Mouse (Mus musculus) heart, embryonic 14.5 days (tissue): ENCODE measurements around the gene Tns1. TPM values are rescaled to one million over a fixed set of nuclear protein-coding genes. Genes with fewer than 3 reads are reported as not detected.

Experiments
- ATAC-seq: fragments of 200-750 bp; cut with Nextera tagmentation; 2 replicates; pipeline ENCODE4 v1.8.0; 2017; ENCODE audit warnings: low read depth, moderate TSS enrichment; ENCODE audit not compliant: insufficient number of reproducible peaks, insufficient read depth, low FRiP score
- H3K27ac ChIP-seq, 2 experiments: fragments of 200-500 bp in 1 of 2; fragments of 300-500 bp in 1 of 2; sonication (generic) in 1 of 2; replicated peaks in 1 of 2; 2 replicates each; pipeline ENCODE4 v1.5.1; 2012 to 2014; ENCODE audit warnings: low read depth in 2 of 2, low read length in 2 of 2, control low read depth in 1 of 2, mild to moderate bottlenecking in 1 of 2, mixed read lengths in 1 of 2; ENCODE audit not compliant: control insufficient read depth in 1 of 2, insufficient read depth in 1 of 2
- H3K27me3 ChIP-seq: fragments of 300-500 bp; sonication (generic); 2 replicates; pipeline ENCODE4 v1.6.1; 2014; ENCODE audit warnings: mild to moderate bottlenecking, low read length, control low read depth; ENCODE audit not compliant: control insufficient read depth, insufficient read depth
- H3K36me3 ChIP-seq: fragments of 300-500 bp; sonication (generic); 2 replicates; pipeline ENCODE4 v1.6.1; 2014; ENCODE audit warnings: mild to moderate bottlenecking, control low read depth, low read length, mixed read lengths; ENCODE audit not compliant: control insufficient read depth, insufficient read depth
- H3K4me1 ChIP-seq, 2 experiments: fragments of 200-500 bp in 1 of 2; fragments of 300-500 bp in 1 of 2; sonication (generic) in 1 of 2; 2 replicates each; pipeline ENCODE4 v1.6.1; 2012 to 2014; ENCODE audit warnings: low read length in 2 of 2, control low read depth in 1 of 2, mixed read lengths in 1 of 2; ENCODE audit not compliant: control insufficient read depth in 2 of 2, insufficient read depth in 2 of 2
- H3K4me2 ChIP-seq: fragments of 300-500 bp; sonication (generic); 2 replicates; pipeline ENCODE4 v1.6.1; 2014; ENCODE audit warnings: mild to moderate bottlenecking, low read length
- H3K4me3 ChIP-seq, 2 experiments: fragments of 200-500 bp in 1 of 2; fragments of 300-500 bp in 1 of 2; sonication (generic) in 1 of 2; 2 replicates each; pipeline ENCODE4 v1.5.1; 2012 to 2014; ENCODE audit warnings: low read length in 2 of 2, mild to moderate bottlenecking in 2 of 2, control low read depth in 1 of 2, low read depth in 1 of 2, moderate library complexity in 1 of 2; ENCODE audit not compliant: control insufficient read depth in 1 of 2, insufficient read depth in 1 of 2
- H3K9ac ChIP-seq: fragments of 300-500 bp; sonication (generic); 2 replicates; pipeline ENCODE4 v1.6.1; 2014; ENCODE audit warnings: mild to moderate bottlenecking, low read length
- H3K9me3 ChIP-seq: fragments of 300-500 bp; sonication (generic); 2 replicates; pipeline ENCODE4 v1.6.1; 2016; ENCODE audit warnings: low read length, control low read depth; ENCODE audit not compliant: control insufficient read depth
- WGBS: fragments of 180-500 bp; shearing (Covaris S2); extraction: QIAGEN DNeasy Blood & Tissue Kit; methylation state at CpG from one replicate; pipeline ENCODE4 v1.1.7; 2014; 5-methylcytosine and 5-hydroxymethylcytosine counted together
- polyA plus RNA-seq: library from polyadenylated mRNA; unstranded; fragments of >200 nt; fragmentation: Nextera tagmentation; extraction: Ambion mirVana; gene quantifications from 2 replicates; pipeline ENCODE4 v1.2.1, GENCODE M21; 2014

The Tns1 gene
- polyA plus RNA-seq, 1 experiment from 2014 or later, result 125 TPM

DNA sequence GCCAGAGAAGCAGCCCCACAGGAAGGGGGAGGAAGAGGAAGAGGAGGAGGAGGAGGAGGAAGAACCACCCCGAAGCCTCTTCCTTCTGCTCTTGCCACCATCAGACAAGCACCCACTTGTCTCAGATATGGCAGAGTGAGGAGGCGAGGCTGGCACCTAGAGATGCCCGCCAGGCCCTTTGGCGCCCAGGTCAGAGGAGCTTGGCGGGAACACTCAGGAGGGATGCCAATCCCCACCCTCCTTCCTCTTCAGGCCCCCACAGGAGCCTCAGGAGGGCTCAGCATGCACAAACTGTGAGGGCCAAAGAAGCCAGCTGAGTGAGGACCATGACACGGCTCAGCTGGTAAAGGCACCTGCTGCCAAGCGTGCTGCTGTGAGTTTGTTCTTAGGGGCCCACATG lies 3.1 kb downstream of the Tns1 start:
- Histone ChIP-seq H3K9me3 (no peaks in the 10 kb centered on the region), H3K27me3 (no peaks in the 10 kb centered on the region), H3K36me3 (no peaks in the 10 kb centered on the region), H3K4me3 (no peak overlapping the region), H3K27ac (no peak overlapping the region), H3K4me1 (peaks cover 19 to 26% of the 10 kb centered on the region in 2 experiments), H3K9ac (no peak overlapping the region), H3K4me2 (no peak overlapping the region)
- 84% methylated on average over 7 of the region's 7 CpGs for WGBS
- ATAC-seq, result no peak

DNA sequence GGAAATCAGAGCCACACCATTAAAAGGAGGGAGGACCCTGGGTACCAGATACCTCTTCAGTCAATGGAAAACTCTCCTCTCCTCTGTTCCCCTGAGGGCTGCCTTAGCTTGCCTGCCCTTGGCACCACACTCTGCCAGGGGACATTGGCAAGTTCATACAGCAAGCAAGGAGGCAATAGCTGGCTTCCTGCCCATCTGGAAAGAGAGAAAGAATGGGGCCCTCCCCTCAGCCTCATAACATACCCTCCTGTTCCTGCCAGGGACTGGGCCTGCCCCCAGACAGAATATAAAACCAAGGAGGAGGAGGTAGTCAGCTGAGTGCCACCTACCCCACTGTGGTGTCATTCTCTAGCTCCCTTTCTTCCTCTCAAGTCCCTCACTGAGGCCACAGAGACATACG lies 5.1 kb downstream of the Tns1 start:
- H3K4me2 ChIP-seq, result no peak overlapping the region
- H3K27ac ChIP-seq, result no peak overlapping the region
- H3K9ac ChIP-seq, result no peak overlapping the region
- no peaks in the 10 kb centered on the region for H3K9me3 ChIP-seq
- peaks cover 19 to 26% of the 10 kb centered on the region in 2 experiments for H3K4me1 ChIP-seq
- no peaks in the 10 kb centered on the region for H3K36me3 ChIP-seq
- 88% methylated on average over 1 of the region's 1 CpGs for WGBS
- H3K4me3 ChIP-seq, result no peak overlapping the region
- no peaks in the 10 kb centered on the region for H3K27me3 ChIP-seq
- ATAC-seq, result no peak

DNA sequence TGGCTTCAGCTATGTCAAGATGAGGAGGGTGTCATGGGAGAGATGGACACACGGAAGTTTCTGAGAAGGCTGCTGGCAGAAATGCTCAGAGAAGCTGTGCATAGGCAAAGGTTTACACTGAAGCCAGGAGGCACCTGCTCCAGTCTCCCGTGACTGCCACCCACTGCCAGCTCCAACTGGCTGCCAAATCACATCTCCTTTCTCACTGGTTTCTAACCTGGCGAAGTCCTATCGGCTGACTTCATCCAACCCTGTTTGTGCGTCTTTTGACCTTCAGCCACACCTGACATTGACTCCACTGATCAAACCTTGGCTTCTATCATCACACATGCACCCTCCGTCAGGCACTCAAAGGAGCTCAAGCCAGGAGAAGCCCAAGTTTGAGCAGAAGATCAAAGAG lies 6.4 kb downstream of the Tns1 start:
- Histone ChIP-seq H3K4me3 (no peak overlapping the region), H3K4me2 (no peak overlapping the region), H3K27me3 (no peaks in the 10 kb centered on the region), H3K27ac (no peak overlapping the region), H3K9ac (no peak overlapping the region), H3K4me1 (peaks cover 23 to 25% of the 10 kb centered on the region in 2 experiments), H3K36me3 (no peaks in the 10 kb centered on the region), H3K9me3 (no peaks in the 10 kb centered on the region)
- no peak for ATAC-seq
- 84% methylated on average over 6 of the region's 6 CpGs for WGBS

DNA sequence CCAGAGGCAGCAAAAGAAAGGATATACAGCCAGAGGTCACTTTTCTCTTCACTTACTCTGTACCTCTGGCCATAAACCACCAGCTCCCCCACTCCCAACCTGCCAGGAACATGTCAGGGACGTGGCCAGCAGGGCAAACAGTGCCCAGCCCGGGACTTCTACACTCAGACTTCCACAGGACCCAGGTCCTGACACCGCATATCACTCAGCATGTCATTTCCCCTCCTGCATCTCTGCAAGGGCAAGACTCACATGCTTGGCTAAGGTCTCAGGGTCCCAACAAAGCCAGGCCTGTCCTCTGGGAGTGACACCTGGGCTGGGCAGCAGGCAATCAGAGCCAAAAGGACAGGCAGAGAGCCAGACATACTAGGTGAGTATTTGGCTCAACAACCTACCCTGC lies 11.2 kb downstream of the Tns1 start:
- Histone ChIP-seq H3K9ac (0 out of 2 replicates have a peak overlapping the region, but pooled peaks have one; percentile 14), H3K27me3 (no peaks in the 10 kb centered on the region), H3K36me3 (no peaks in the 10 kb centered on the region), H3K9me3 (no peaks in the 10 kb centered on the region), H3K4me1 (peaks cover 16 to 19% of the 10 kb centered on the region in 2 experiments), H3K4me3 (no peak overlapping the region), H3K27ac (0 out of 4 replicates have a peak overlapping the region, but pooled peaks of 1 of the 2 experiments have one; percentile 6), H3K4me2 (no peak overlapping the region)
- WGBS, result 59% methylated on average over 3 of the region's 3 CpGs
- no peak for ATAC-seq

DNA sequence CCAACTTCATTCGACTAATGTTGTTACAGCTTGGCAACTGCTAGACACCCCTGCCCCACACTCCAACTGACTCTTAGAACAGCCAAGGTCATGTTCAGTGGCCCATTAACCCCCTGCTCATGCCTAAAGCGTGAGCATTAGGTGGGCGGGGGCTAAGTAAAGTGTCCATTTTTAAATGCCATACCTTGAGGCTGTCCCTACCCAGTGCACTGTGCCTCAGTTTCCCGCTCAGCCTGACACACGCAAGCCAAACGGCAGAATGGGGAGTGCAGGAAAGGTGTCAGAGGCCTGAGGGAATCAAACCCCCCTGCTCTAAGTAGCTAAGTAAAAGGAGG lies 12.6 kb downstream of the Tns1 start:
- peak overlapping the region; percentile 39; the same call in 1 of the 2 replicates for H3K9ac ChIP-seq
- ATAC-seq, result no peak
- 56% methylated on average over 6 of the region's 6 CpGs for WGBS

DNA sequence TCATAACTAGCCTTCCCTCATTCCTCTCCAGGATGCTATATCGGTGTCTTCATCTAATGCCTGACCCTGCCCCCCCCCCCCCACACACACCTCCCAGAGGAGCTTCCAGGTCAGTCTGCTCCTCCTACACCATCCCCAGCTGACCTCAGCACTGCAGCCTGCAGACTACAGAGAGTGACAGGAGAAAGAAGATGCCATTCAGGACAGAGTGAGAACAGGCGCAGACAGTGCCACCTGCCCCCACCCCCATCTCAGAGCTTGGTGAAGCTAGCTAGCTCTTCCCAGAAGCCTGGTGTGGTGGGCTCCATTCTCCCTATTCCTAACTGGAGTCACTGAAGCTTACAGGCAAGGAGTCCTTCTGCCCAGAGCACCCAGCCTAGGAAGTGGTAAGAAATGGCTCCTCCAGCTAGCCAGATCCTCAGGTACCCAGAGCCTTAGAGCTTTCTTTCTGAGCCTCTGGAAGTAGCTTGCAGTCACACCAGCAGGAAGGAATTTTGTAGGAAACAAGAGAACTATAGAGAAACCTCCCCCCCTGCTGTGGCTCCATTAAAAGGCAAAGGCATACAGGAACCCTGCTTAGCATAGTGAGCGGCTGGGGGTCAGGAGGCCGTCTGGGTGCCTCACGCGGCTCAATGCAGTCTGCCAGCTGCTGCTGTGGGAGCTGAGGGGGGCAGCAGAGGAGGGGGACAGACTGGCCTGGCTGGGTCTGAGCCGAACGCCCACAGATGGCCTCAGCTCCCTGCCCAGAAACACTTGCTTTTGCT lies 13.1 kb downstream of the Tns1 start:
- ATAC-seq, result no peak
- H3K27ac ChIP-seq, result no peak overlapping the region
- WGBS, result 29% methylated on average over 8 of the region's 8 CpGs

More for the DNA sequence above, 12.6 kb downstream of the Tns1 start:
- Histone ChIP-seq H3K4me2 (no peak overlapping the region), H3K27ac (no peak overlapping the region), H3K36me3 (no peaks in the 10 kb centered on the region), H3K4me1 (peaks cover 19 to 22% of the 10 kb centered on the region in 2 experiments), H3K27me3 (no peaks in the 10 kb centered on the region; the same call in 1 of the 2 replicates), H3K4me3 (no peak overlapping the region), H3K9me3 (no peaks in the 10 kb centered on the region)

DNA sequence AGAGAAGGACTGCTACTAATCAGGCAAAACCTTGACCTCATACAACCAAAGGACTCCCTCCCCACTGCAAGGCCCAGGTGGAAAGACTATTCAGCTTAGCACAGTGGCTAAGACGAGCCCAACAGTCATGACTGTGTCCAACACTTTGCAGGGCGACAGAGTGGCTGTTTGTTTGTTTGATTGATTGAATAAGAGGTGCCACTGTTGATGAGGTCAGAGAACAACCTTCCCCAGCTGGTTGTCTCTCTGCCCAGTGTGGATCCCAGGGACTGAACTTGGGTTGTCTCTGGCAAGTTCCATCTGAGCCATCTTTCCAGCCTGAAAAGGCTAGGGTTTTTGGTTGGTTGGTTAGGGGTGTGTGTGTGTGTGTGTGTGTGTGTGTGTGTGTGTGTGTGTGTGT lies 14.6 kb downstream of the Tns1 start:
- Histone ChIP-seq H3K9ac (no peak overlapping the region), H3K4me1 (peaks cover 23 to 24% of the 10 kb centered on the region in 2 experiments), H3K36me3 (no peaks in the 10 kb centered on the region), H3K9me3 (no peaks in the 10 kb centered on the region), H3K27ac (no peak overlapping the region), H3K27me3 (no peaks in the 10 kb centered on the region; the same call in 1 of the 2 replicates), H3K4me3 (no peak overlapping the region), H3K4me2 (no peak overlapping the region)
- 76% methylated on average over 2 of the region's 2 CpGs for whole genome bisulfite sequencing
- no peak for ATAC-seq

More for the DNA sequence above, 13.1 kb downstream of the Tns1 start:
- H3K9me3 ChIP-seq, result no peaks in the 10 kb centered on the region
- no peak overlapping the region for H3K4me2 ChIP-seq
- H3K9ac ChIP-seq, result peak overlapping the region; percentile 39; the same call in 1 of the 2 replicates
- H3K36me3 ChIP-seq, result no peaks in the 10 kb centered on the region
- no peaks in the 10 kb centered on the region; the same call in 1 of the 2 replicates for H3K27me3 ChIP-seq
- peaks cover 19 to 22% of the 10 kb centered on the region in 2 experiments for H3K4me1 ChIP-seq
- no peak overlapping the region for H3K4me3 ChIP-seq
